Comparison of ENCODE assay signal across 20 mouse cellular contexts in genomic region chr5:128332766-128333165, GRCm38 (mm10).
A peak's percentile ranks its signal among the peaks of the same experiment; 100 is the strongest.
DNase-seq lines count a peak whose midpoint lies in the region; ATAC-seq lines count a peak whose summit lies in the region.
"Had no signal": no experiment of that assay in that cellular context is flagged by ENCODE, and none has a peak within 500 bp of the region (broad histone marks: within the 10 kb centered on the region; RNA-seq: fewer than 3 reads in every experiment).

No protein-coding gene starts in this region.

- no peak overlapping the region for H3K4me2 ChIP-seq in embryonic facial prominence, embryonic 11.5 days (ENCODE audit: low read depth, low read length)
- no peak overlapping the region for H3K4me2 ChIP-seq in embryonic facial prominence, embryonic 12.5 days (replicated peaks)
- H3K4me2 ChIP-seq in embryonic facial prominence, embryonic 15.5 days (replicated peaks), result no peak overlapping the region
- H3K4me2 ChIP-seq: hindbrain, embryonic 12.5 days had no signal

- no peak overlapping the region for H3K9ac ChIP-seq in embryonic facial prominence, embryonic 11.5 days (replicated peaks; ENCODE audit: low read length)
- H3K9ac ChIP-seq in embryonic facial prominence, embryonic 12.5 days, result no peak overlapping the region
- no peak overlapping the region for H3K9ac ChIP-seq in embryonic facial prominence, embryonic 15.5 days
- H3K9ac ChIP-seq: hindbrain, embryonic 12.5 days had no signal

- H3K4me1 ChIP-seq in embryonic facial prominence, embryonic 11.5 days (ENCODE audit: control insufficient read depth, insufficient read depth, low read length), result no peaks in the 10 kb centered on the region
- H3K4me1 ChIP-seq in embryonic facial prominence, embryonic 10.5 days, result peaks cover 28% of the 10 kb centered on the region
- H3K4me1 ChIP-seq in embryonic facial prominence, embryonic 12.5 days, result peaks cover 20% of the 10 kb centered on the region
- H3K4me1 ChIP-seq in embryonic facial prominence, embryonic 15.5 days, result peaks cover 15% of the 10 kb centered on the region
- H3K4me1 ChIP-seq: hindbrain, embryonic 12.5 days had no signal

- no peak overlapping the region for H3K4me3 ChIP-seq in embryonic facial prominence, embryonic 11.5 days (ENCODE audit: low read depth, low read length)
- no peak overlapping the region for H3K4me3 ChIP-seq in embryonic facial prominence, embryonic 10.5 days
- H3K4me3 ChIP-seq in embryonic facial prominence, embryonic 12.5 days, result no peak overlapping the region
- H3K4me3 ChIP-seq in embryonic facial prominence, embryonic 15.5 days (replicated peaks), result no peak overlapping the region
- H3K4me3 ChIP-seq: erythroblast, embryonic 14.5 days; forebrain, embryonic 10.5 days; gastrocnemius, adult 2 months; hindbrain, embryonic 12.5 days had no signal

- H3K27ac ChIP-seq in embryonic facial prominence, embryonic 11.5 days (replicated peaks; ENCODE audit: low read depth, low read length), result no peak overlapping the region
- H3K27ac ChIP-seq in embryonic facial prominence, embryonic 10.5 days (replicated peaks), result no peak overlapping the region
- H3K27ac ChIP-seq in embryonic facial prominence, embryonic 12.5 days, result peak overlapping the region; percentile 57
- peak overlapping the region; percentile 55 for H3K27ac ChIP-seq in embryonic facial prominence, embryonic 15.5 days (replicated peaks)
- H3K27ac ChIP-seq: forebrain, embryonic 10.5 days; gastrocnemius, adult 2 months; hindbrain, embryonic 12.5 days had no signal

- H3K36me3 ChIP-seq in embryonic facial prominence, embryonic 11.5 days (replicated peaks; ENCODE audit: control insufficient read depth, insufficient read depth, low read depth, low read length), result no peaks in the 10 kb centered on the region
- no peaks in the 10 kb centered on the region for H3K36me3 ChIP-seq in embryonic facial prominence, embryonic 10.5 days (replicated peaks)
- no peaks in the 10 kb centered on the region for H3K36me3 ChIP-seq in embryonic facial prominence, embryonic 12.5 days
- no peaks in the 10 kb centered on the region for H3K36me3 ChIP-seq in embryonic facial prominence, embryonic 15.5 days
- H3K36me3 ChIP-seq: forebrain, embryonic 10.5 days; hindbrain, embryonic 12.5 days had no signal

- H3K27me3 ChIP-seq in embryonic facial prominence, embryonic 11.5 days (ENCODE audit: control insufficient read depth, insufficient read depth, low read length), result no peaks in the 10 kb centered on the region
- no peaks in the 10 kb centered on the region; the same call in 1 of the 2 replicates for H3K27me3 ChIP-seq in embryonic facial prominence, embryonic 10.5 days (replicated peaks; ENCODE audit: low read depth, poor library complexity, severe bottlenecking)
- H3K27me3 ChIP-seq in embryonic facial prominence, embryonic 12.5 days, result no peaks in the 10 kb centered on the region
- H3K27me3 ChIP-seq in embryonic facial prominence, embryonic 15.5 days, result no peaks in the 10 kb centered on the region
- H3K27me3 ChIP-seq: hindbrain, embryonic 12.5 days had no signal

- 56% methylated on average over 7 of the region's 7 CpGs for WGBS in embryonic facial prominence, embryonic 11.5 days
- WGBS in embryonic facial prominence, embryonic 10.5 days, result 67% methylated on average over 7 of the region's 7 CpGs
- 48% methylated on average over 7 of the region's 7 CpGs for WGBS in embryonic facial prominence, embryonic 12.5 days
- WGBS in embryonic facial prominence, embryonic 15.5 days, result 36% methylated on average over 7 of the region's 7 CpGs

- H3K9me3 ChIP-seq in embryonic facial prominence, embryonic 11.5 days (replicated peaks; ENCODE audit: control insufficient read depth, low read length), result no peaks in the 10 kb centered on the region
- no peaks in the 10 kb centered on the region for H3K9me3 ChIP-seq in embryonic facial prominence, embryonic 10.5 days
- no peaks in the 10 kb centered on the region for H3K9me3 ChIP-seq in embryonic facial prominence, embryonic 12.5 days
- no peaks in the 10 kb centered on the region for H3K9me3 ChIP-seq in embryonic facial prominence, embryonic 15.5 days (replicated peaks)
- H3K9me3 ChIP-seq: forebrain, embryonic 10.5 days; hindbrain, embryonic 12.5 days had no signal

- no peak for ATAC-seq in embryonic facial prominence, embryonic 11.5 days (replicated peaks; ENCODE audit: insufficient number of reproducible peaks, low FRiP score, low TSS enrichment, low read depth)
- ATAC-seq in embryonic facial prominence, embryonic 12.5 days (ENCODE audit: insufficient number of reproducible peaks, insufficient read depth, low FRiP score, low TSS enrichment), result no peak
- peak; percentile 47; the same call in 1 of the 2 replicates for ATAC-seq in embryonic facial prominence, embryonic 15.5 days (ENCODE audit: insufficient number of reproducible peaks, low FRiP score, low TSS enrichment, low read depth)
- ATAC-seq: forebrain, embryonic 14.5 days; hindbrain, embryonic 16.5 days had no signal

- DNase-seq in embryonic facial prominence, embryonic 11.5 days (ENCODE audit: low spot score), result peak; percentile 62
- DNase-seq in embryonic facial prominence, embryonic 10.5 days (ENCODE audit: low spot score), result no peak
- DNase-seq in lung, postnatal 10 days, result peak; percentile 24
- no peak for DNase-seq in lung, adult 18-20 months
- no peak for DNase-seq in spleen, postnatal 14 days (ENCODE audit: low spot score in 2 of 2)
- DNase-seq: adrenal gland, postnatal 10 days; cerebellum, adult 11 months; cerebellum, adult 8-10 months; cerebellum, postnatal 14 days; gastrocnemius, adult 2 months; gastrocnemius, postnatal 25 days; heart, postnatal 10 days; heart, postnatal 4 days had no signal

Comparison
In these comparisons a context has a peak if more than half of its experiments do, and no peak if none do; other contexts are left out.
1. DNase-seq: peak in embryonic facial prominence, embryonic 11.5 days (single experiment) and lung, postnatal 10 days (single experiment); none in embryonic facial prominence, embryonic 10.5 days (single experiment), lung, adult 18-20 months (0 of 2) and spleen, postnatal 14 days (0 of 2).
2. H3K27ac ChIP-seq: peak in embryonic facial prominence, embryonic 12.5 days (single experiment) and embryonic facial prominence, embryonic 15.5 days (single experiment); none in embryonic facial prominence, embryonic 11.5 days (single experiment) and embryonic facial prominence, embryonic 10.5 days (single experiment).